ENCODE assay signal across 7 mouse cellular contexts in the genomic region with DNA sequence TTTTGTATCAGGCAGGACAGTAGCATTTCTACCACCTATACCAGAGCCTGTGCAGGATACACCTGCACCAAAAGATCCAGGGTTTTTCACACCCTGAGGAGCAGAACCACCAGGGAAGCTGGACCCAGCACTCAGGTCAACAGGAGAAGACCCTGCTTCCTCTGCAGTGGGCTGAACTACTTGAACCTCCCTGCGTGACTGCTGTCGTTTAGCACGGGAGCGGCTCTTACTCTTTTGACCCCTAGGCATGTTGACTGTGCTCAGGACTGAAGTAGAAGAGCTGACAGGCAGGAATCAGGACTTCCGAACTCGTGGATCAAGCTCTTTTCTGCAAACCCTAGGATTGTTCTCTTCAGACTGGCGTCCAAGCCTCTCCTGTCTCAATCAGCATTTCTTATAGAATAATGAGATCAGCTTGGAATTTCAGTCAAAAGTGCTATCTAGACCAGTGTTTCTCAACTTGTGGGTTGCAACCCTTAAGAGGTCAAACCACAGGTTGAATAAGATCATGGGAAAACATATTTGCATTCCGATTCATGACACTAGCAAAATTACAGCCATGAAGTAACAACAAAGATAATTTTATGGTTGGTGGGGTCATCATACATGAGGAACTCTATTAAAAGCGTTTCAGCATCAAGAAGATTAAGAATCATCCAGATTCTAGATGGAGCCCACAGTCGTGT. TPM values are rescaled to one million over a fixed set of nuclear protein-coding genes. Genes with fewer than 3 reads are reported as not detected.
DNase-seq lines count a peak whose midpoint lies in the region; ATAC-seq lines count a peak whose summit lies in the region.

No protein-coding gene starts in this region.

- peak overlapping the region; percentile 74 for H3K4me2 ChIP-seq in embryonic facial prominence, embryonic 13.5 days
- H3K4me2 ChIP-seq in intestine, embryonic 16.5 days (ENCODE audit: low read depth, low read length) = peak overlapping the region; percentile 64
- peak overlapping the region; percentile 81 for H3K4me2 ChIP-seq in midbrain, embryonic 15.5 days

- DNase-seq in 3T3-L1 (ENCODE audit: low read depth, low spot score) = peak; percentile 70
- DNase-seq in A20 (ENCODE audit: low read depth, low spot score) = peak; percentile 16
- DNase-seq in gastrocnemius, postnatal 4 days (ENCODE audit: low spot score in 2 of 2) = no peak

- peak overlapping the region; percentile 99 for H3K9ac ChIP-seq in embryonic facial prominence, embryonic 13.5 days
- H3K9ac ChIP-seq in intestine, embryonic 16.5 days (ENCODE audit: low read depth, low read length) = peak overlapping the region; percentile 89
- peak overlapping the region; percentile 95 for H3K9ac ChIP-seq in midbrain, embryonic 15.5 days

- no peak for ATAC-seq in embryonic facial prominence, embryonic 13.5 days (ENCODE audit: insufficient number of reproducible peaks, insufficient read depth, low FRiP score, low TSS enrichment, low read depth)
- ATAC-seq in intestine, embryonic 16.5 days = no peak
- no peak for ATAC-seq in midbrain, embryonic 15.5 days (replicated peaks)
- no peak for ATAC-seq in monocyte, adult 5-6 weeks (replicated peaks; ENCODE audit: insufficient number of reproducible peaks, low FRiP score, low TSS enrichment, poor library complexity, severe bottlenecking)

- H3K27ac ChIP-seq in embryonic facial prominence, embryonic 13.5 days = peak overlapping the region; percentile 94
- peak overlapping the region; percentile 94 for H3K27ac ChIP-seq in intestine, embryonic 16.5 days (ENCODE audit: low read length)
- H3K27ac ChIP-seq in midbrain, embryonic 15.5 days = peak overlapping the region; percentile 93

- H3K4me3 ChIP-seq in embryonic facial prominence, embryonic 13.5 days = peak overlapping the region; percentile 96
- H3K4me3 ChIP-seq in intestine, embryonic 16.5 days (ENCODE audit: low read length) = peak overlapping the region; percentile 72
- peak overlapping the region; percentile 82 for H3K4me3 ChIP-seq in midbrain, embryonic 15.5 days

- WGBS in embryonic facial prominence, embryonic 13.5 days = 17% methylated on average over 10 of the region's 10 CpGs
- 22% methylated on average over 10 of the region's 10 CpGs for WGBS in intestine, embryonic 16.5 days
- 14% methylated on average over 10 of the region's 10 CpGs for WGBS in midbrain, embryonic 15.5 days

- peaks cover 2% of the 10 kb centered on the region; the same call in 1 of the 2 replicates for H3K36me3 ChIP-seq in embryonic facial prominence, embryonic 13.5 days
- no peaks in the 10 kb centered on the region for H3K36me3 ChIP-seq in intestine, embryonic 16.5 days (ENCODE audit: control insufficient read depth, insufficient read depth, low read length)
- H3K36me3 ChIP-seq in midbrain, embryonic 15.5 days (replicated peaks) = no peaks in the 10 kb centered on the region

- no peaks in the 10 kb centered on the region for H3K27me3 ChIP-seq in embryonic facial prominence, embryonic 13.5 days
- H3K27me3 ChIP-seq in intestine, embryonic 16.5 days (replicated peaks; ENCODE audit: control insufficient read depth, insufficient read depth, low read length) = no peaks in the 10 kb centered on the region
- H3K27me3 ChIP-seq in midbrain, embryonic 15.5 days (replicated peaks) = no peaks in the 10 kb centered on the region

- H3K9me3 ChIP-seq in embryonic facial prominence, embryonic 13.5 days = no peaks in the 10 kb centered on the region
- H3K9me3 ChIP-seq in intestine, embryonic 16.5 days (ENCODE audit: control insufficient read depth, low read length) = no peaks in the 10 kb centered on the region
- H3K9me3 ChIP-seq in midbrain, embryonic 15.5 days = no peaks in the 10 kb centered on the region

- peaks cover 20% of the 10 kb centered on the region for H3K4me1 ChIP-seq in embryonic facial prominence, embryonic 13.5 days
- H3K4me1 ChIP-seq in intestine, embryonic 16.5 days (ENCODE audit: control insufficient read depth, insufficient read depth, low read length) = peaks cover 9% of the 10 kb centered on the region
- peaks cover 31% of the 10 kb centered on the region for H3K4me1 ChIP-seq in midbrain, embryonic 15.5 days

RNA-seq across cellular contexts. Expression of gene Ctdspl2, which starts 0.7 kb away (rescaled TPM):
- 66.5 and 74.0 TPM in 2 replicates for polyA plus RNA-seq in embryonic facial prominence, embryonic 13.5 days (2015; fragmentation: Nextera tagmentation; extraction: Ambion mirVana)
- polyA plus RNA-seq in intestine, embryonic 16.5 days (2015; fragmentation: Nextera tagmentation; extraction: Ambion mirVana) = 31.8 and 34.9 TPM in 2 replicates
- polyA plus RNA-seq in midbrain, embryonic 15.5 days (2015; fragmentation: Nextera tagmentation; extraction: Ambion mirVana) = 34.3 and 37.4 TPM in 2 replicates
- 54.6 to 90.1 TPM (median 59.7 TPM) in 3 replicates for total RNA-seq in monocyte, adult 5-6 weeks (2017)
- total RNA-seq in gastrocnemius, postnatal 4 days (2021) = 10 to 100 TPM; 32.8 to 39.0 TPM

RNA-seq across cellular contexts. Expression of gene Mageb3, which starts 0.8 kb away (rescaled TPM):
- polyA plus RNA-seq in embryonic facial prominence, embryonic 13.5 days (2015; fragmentation: Nextera tagmentation; extraction: Ambion mirVana) = 0.22 and 0.25 TPM in 2 replicates
- 0.09 and 0.16 TPM in 2 replicates for polyA plus RNA-seq in intestine, embryonic 16.5 days (2015; fragmentation: Nextera tagmentation; extraction: Ambion mirVana)
- polyA plus RNA-seq in midbrain, embryonic 15.5 days (2015; fragmentation: Nextera tagmentation; extraction: Ambion mirVana) = 0.59 and 0.63 TPM in 2 replicates
- total RNA-seq in monocyte, adult 5-6 weeks (2017) = 0.75 TPM in 1 of 3 replicates, not detected in the others
- under 1 TPM; 0.21 to 0.27 TPM for total RNA-seq in gastrocnemius, postnatal 4 days (2021)

Comparison
In these comparisons a context has a peak if more than half of its experiments do, and no peak if none do; other contexts are left out.
1. DNase-seq: peak in 3T3-L1 (single experiment) and A20 (single experiment); none in gastrocnemius, postnatal 4 days (0 of 2).
2. Peak in every context shown above with its lines, with median percentiles within 50 percentile points of each other: H3K27ac ChIP-seq, H3K4me2 ChIP-seq, H3K4me3 ChIP-seq and H3K9ac ChIP-seq.